Mouse (Mus musculus) thymus, postnatal 10 days (tissue): ENCODE data around the gene Fbxl12.

ENCODE experiments used
- DNase-seq, 2 experiments: peaks; one replicate each; pipeline ENCODE4 v3.0.0; 2021; ENCODE audit warnings: low spot score in 2 of 2

Fbxl12 gene

DNA sequence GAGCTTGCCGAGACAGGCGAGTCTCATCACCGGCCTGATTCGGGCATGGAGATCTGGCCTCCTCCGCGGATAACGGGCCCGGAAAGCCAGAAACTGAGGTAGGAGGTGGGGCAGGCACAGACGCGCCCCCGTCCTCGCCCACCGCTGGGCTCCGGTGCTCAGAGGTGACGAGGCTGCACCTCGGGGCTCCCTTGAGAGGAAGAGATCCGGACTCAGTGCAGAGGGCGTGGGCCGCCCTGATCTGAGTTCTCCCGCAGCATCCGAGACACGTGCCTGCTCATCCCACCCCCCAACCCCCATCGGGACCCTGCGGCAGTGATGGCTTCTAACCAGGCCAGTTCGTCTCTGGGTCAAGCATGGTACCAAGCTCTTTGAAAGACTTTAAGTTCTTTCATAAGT lies 7.7 kb upstream of the Fbxl12 start:
- no peak for DNase-seq

DNA sequence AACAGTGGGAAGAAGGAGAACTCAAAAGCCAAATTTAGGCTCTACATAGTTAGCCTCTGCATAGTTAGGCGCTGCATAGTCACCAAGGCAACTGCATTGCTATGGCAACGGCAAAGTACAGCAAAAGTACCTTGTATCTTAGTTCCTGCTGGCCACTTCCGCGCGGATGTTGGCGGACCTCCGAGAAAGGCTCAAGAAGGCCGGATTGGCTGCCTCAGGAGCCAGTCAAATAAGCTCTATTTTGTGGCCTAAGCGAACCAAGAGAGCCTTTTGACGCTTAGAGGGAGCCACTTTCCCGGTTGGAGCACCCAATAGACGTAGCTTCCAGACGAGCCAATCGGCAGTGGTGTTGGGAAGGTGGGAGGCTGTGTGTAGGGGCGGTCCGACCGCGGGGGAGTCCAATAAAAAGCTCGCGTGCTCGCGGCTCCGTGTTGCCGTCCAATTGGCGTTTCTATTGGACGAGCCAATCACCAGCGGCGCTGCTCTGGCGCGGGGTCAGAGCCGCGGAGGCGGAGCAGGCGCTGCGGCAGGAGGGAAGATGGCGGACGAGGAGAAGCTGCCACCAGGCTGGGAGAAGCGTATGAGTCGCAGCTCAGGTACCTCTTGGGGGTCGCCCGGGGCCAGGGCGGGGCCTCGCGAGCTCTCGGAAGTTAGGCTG lies 7.2 kb upstream of the Fbxl12 start, which contains the start of gene Pin1:
Pin1 (plus strand) TSS at position 494 of the 658 bp plus-strand sequence.
- peak; percentile 93 to 98 for DNase-seq

DNA sequence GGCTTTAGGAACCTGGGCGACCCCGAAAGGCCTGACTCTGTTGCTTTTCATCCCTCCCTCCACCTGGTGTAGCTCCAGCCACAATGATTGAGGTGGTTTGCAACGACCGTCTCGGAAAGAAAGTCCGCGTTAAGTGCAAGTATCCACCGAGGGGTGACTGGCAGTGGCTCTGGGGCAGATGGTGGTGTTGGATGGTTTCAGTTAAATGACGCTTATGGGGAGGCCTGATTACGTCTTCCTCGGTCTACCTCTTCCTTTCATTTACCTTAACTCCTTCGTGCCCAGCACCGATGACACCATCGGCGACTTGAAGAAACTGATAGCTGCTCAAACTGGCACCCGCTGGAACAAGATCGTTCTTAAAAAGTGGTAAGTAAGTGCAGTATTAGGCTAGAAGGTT lies 554 bp upstream of the Fbxl12 start:
- peak in 1 of 2 experiments; percentile 16 for DNase-seq

DNA sequence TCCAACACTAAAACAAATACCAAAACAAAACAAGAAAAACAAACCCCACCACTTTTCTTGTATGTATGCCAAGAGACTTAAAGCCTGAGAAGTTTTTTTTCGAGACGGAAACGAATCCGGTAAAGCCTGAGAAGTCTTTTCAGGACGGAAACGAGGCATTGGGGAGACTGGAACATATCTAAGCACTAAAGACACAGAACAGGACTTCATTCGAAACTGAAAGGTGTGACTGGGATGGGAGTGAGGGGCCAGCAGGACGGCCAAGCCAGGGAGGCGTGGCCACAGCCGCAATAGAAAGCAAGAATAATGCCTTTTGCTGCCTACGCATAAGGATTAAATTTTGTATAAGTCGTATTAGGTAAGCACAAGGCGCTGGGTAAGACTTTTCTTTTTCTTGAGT lies 786 bp downstream of the Fbxl12 start:
- DNase-seq = peak in 1 of 2 experiments; percentile 20

DNA sequence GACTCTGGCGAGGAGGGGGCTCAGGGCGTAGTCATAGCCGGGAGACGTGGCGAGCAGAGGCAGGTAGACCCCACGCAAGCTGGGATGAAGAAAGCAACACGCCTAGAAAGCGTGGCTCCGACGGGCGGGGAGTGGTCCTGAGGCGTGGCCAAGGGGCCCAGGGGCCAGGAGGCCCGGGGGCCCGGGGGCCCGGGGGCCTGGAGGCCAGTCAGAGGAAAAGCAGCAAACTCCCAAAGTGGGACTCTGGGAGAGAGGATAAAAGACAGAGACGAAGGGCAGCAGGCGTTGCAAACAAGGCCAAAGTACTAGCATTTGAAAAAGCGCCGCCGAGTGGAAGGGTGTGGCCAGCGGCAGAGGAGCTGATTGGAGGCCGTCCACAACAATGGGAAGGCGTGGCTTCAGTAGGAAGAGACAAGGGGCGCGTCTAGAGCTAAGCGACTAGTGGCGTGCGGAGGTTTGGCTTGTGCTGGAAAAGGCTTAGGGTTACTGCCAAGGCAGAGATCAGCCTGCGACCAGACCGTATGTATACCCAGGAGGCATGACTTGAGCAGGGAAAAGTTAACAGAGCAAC lies 1.6 kb downstream of the Fbxl12 start:
- DNase-seq = peak; percentile 90 to 94

DNA sequence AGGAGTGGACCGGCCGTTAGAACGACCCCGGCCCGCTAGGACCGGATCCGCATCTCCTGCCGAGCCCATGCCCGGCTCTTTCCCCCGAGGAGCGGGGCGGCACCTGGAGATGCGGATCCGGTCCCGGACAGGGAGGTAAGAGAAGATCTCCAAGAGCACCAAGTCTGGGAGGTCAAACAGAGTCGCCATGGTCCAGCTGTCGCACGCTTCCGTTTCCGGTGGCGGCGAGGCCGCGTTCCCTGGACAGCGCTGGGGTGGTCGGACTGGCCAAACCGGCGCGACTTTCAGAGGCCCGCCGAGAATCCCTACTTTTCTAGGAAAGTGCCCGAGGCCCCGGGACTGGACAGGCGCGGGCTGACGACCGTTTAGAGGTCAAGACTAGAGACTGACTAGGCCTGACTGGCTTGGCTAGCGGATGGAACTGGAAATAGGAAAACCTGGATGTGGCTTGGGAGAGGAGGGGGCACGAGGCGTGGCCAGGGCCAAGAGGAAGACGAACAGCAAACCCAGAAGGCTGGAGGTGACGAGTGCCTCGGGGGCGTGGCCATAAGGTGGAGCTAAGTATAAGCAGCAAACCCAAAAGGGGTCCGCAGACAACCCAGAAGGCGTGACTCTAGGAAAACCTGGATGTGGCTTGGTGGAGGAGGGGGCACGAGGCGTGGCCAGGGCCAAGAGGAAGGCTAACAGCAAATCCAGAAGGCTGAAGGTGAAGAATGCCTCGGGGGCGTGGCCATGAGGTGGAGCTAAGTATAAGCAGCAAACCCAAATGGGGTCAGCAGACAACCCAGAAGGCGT lies 2.3 kb downstream of the Fbxl12 start, which contains the start of gene Ubl5:
Ubl5 (plus strand) TSS at position 778 of the 795 bp plus-strand sequence.
- peak; percentile 96 to 99 for DNase-seq

DNA sequence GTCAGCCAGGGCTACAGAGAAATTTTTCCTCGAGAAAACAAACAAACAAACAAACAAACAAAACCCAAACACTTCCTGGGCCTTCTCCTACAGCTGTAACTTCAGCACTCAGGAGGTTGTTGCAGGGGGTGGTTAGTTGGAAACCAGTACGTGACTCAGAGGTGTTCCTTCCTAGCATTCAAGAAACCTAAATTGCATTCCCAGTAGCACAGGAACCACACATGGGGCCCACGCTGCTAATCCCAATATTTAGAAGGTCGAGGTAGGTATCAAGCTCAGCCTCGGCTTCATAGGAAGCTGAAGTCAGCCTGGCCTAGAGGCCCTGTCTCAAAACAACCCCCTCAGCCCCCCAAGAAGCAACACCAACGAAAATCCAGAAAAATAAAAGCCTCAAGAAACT lies 3.1 kb downstream of the Fbxl12 start:
- DNase-seq = peak in 1 of 2 experiments; percentile 22

DNA sequence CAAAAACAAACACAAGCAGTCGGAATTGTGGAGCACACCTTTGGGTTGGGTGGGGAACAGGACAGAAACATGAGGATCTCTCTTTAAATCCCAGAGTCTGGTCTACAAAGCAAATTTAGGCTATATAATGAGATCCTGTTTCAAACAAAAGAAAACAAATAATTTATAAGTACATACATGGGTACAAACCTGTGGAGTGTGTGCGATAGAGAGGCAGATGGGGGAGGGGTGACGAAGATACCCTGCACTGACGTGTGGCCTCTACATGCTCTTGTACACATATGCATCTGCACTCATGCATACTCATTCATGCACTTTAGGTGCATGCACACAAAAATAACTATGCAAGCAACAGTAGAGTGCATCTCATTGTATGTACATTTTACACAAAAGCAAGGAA lies 5.1 kb downstream of the Fbxl12 start:
- peak in 1 of 2 experiments; percentile 49 for DNase-seq

DNA sequence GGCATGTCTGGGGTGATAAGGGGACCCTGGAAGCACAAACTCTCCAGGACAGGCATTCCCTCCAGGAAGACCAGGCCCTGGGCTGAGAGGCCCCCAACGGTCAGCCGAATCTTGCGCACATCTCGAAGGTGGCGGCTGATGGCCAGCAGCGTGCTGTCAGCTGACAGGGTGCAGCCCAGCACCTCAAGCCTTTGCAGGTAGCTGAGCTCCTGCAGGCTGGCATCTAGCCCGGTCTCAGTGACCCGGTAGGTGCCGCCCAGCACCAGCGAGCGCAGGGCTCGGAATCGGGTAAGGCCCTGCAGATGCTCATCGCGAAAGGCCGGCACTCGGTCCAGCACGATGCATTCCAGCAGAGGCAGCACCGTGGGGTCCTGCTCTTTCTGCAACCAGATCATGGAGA lies 6.0 kb downstream of the Fbxl12 start:
- DNase-seq = no peak

DNA sequence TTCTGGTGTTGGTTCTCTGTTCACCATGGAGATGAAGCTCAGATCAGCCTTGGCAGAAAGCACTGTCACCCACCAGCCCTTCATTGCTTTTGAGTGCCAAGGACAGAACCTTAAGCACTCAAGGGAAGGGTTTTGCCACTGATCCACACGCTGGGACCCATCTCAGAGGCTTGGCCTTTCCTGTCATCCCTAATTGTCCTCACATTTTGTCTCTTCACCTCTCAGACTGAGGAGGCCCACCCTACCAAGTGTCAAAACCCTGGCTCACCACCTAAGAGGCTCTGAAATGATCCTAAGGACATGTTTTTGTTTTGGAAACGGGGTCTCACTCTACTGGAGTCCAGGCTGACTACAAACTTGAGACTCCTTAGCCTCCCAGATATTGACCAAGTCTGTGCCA lies 7.8 kb downstream of the Fbxl12 start:
- DNase-seq = no peak

DNA sequence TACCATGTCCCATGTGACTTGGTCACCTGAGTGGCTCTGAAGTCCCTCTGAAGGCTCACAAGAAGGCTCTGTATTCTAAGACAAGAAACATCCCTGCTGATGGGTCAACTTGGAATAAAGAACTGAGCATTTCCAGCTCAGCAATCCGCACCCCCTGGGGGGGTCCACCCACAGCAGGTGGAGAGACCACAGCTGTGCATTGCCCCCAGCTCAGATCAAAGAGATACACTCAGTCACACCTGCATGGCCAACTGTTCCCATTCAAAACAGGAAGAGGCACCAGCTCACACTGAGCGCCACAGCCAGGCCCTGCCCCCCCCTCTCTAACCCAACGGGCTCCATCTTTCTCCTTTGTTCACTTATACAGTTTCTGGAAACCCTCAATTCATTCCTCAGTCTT lies 8.3 kb downstream of the Fbxl12 start:
- DNase-seq = peak; percentile 89 to 94

DNA sequence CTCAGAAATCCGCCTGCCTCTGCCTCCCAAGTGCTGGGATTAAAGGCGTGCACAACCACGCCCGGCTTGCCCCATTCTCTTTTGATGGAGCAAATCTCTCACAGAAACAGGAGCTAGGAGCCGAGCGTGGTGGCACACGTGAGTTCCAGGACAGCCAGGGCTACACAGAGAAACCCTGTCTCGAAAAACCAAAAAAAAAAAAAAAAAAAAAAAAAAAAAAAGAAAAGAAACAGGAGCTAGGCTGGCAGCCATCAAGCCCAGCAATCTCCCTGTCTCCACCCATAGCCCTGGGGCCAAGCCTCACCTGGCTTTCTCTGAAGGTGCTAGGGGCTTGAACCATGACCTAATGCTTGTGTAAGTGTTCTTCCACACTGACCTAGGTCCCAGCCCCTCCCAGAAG lies 8.9 kb downstream of the Fbxl12 start:
- DNase-seq = peak; percentile 45 to 56

DNA sequence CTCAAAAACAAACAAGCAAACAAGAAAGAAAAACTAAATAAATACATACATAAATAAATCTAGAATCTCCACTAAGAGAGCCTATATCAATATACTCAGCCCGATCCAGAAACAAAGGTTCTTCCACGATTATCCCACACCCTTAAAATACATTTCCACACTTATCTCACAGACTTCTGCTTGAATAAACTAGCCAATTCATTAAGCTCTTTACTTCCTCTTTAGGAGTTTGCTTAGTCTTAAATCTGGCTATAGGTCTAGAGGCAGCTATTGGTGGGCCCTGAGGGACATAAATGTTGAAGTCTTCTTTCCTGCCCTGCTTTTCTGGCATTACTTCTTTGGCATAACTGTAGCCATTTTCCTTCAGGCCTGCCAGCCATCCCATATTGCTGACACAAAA lies 13.2 kb downstream of the Fbxl12 start:
- no peak for DNase-seq

DNA sequence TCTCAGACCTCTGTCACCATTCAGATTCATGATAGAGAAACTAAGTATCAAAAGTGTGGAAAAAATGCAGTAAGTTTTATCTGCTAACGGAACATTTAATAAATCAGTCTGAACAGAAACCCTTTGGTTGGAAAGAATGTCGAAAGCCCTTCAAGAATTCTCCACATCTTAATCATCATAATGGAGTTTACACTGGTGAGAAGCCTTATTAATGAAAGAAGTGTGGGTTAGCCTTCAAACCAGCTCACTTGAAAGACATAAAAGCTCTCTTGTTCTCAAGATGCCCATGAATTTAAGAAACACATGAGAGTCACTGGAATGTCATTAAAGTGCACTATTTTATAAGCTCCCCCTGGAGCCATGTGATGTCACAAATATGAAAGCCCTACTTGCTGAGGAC lies 27.9 kb downstream of the Fbxl12 start:
- DNase-seq = no peak

DNA sequence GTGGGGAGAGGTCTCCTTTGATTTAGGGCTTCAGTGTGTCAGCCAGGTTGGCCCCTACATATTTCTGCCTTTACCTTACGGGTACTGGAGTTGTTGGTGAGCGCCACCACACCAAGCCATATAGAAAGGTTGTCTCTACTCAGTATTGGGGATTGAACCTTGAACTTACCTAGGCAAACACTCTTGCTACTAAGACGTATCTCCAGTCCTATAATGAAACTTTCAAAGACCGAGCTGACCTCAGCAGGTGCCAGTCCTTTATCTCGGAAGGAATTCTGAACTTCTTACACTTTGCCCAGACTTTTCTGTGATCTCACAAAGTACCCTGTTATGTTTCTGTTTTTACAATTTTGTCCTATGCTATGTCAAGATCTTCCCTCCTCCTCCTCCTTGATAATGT lies 32.6 kb downstream of the Fbxl12 start:
- DNase-seq = no peak

DNA sequence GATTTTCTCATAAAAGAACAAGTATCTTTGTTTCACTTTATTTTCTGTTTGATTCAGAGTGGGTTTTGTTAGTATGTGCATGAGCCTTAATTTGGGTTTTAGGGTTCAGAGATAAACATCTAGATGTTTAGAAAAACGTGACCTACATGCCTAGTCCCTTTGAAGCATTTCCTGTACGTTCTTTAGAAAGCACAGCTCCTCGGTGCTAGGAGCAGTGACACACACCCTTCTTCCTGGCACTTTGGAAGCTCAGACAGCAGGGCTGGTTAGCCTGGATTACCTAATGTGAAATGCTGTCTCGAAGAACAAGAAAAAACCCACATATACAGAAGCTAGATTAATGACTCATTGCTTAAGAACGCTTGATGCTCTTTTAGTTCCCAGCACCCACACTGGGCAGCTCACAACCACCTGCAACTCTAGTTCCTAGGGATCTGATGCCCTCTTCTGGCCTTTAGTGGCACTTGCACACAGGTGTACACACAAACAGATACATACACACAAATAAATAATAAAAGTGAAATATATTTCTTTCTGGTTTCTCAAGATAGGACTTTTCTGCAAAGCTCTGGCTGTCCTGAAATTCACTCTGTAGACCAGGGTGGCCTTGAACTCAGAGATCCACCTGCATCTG lies 34.6 kb downstream of the Fbxl12 start:
- peak; percentile 25 to 33 for DNase-seq

DNA sequence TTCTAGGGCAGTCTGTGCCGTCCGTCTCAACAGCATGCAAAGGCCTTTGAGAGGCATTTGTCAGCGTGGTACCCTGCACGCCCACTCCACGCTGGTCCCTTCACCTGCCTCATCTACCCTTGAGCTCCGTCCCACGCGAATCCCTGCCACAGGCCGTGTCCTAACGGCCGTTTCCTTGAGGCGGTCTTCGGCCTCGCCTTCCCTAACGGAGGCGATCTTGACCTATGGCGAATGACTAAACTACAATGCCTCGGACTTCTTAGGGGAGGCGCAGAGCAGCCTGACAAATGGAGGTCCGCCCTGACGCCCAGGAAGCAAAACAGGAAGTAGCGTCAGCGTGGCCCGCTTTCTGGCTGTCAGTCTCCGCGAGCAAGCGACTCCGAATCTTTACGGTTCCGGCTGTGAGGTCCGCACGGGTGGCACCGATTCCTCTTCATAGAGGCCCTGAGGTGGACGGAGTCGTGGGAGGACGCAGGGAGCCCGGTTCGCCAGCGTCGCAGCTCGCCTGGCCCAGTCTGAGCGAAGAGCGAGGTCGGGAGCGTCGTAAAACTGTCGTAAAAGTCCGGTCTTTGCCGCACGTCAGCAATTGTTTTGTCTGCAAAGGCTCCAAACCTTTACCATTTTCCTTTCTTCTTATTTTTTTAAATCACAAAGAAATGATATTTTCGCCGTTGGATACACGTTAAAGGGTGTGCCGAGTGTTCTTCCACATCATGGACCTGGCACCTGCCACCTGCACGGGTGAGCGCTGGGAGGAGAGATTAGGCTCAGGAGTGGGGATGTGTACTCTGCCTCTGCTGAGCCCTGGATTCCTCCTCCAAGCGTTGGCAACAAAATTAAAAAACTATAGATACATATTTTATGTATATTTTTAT lies 37.2 kb downstream of the Fbxl12 start:
- DNase-seq = peak; percentile 79 to 80

DNA sequence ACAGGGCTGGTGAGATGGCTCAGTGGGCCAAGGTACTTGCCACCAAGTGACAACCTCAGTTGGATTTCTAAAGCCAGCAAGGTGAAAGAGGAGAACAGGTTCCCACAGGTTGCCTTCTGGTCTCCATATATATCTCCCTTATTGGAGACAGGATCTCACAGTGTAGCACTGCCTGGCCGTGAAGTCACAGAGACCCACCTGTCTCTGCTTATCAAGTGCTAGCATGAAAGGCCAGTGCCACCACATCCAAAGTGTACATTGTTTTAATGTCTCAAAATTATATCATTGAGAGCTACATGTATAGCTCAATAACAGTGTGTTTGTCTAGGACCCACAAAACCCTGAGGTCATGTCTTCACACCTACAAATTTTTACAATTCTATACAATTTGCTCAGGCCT lies 38.3 kb downstream of the Fbxl12 start:
- no peak for DNase-seq

DNA sequence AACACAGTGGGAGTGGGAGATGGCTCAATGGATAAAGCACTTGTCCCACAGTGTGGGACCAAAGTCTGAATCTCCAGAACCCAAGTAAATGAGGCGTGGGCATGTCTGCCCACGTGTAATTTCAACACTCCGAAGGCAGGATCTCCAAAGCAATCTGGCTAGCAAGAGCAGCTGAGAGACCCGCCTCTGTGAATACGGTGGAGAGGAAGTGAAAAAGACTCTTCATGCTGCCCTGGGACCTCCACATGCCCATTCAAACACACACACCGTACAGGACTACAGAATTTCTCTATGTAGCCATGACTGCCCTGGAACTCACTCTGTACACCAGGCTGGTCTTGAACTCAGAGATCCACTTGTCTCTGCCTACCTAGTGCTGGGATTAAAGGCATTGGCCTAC lies 43.3 kb downstream of the Fbxl12 start:
- DNase-seq = no peak

DNA sequence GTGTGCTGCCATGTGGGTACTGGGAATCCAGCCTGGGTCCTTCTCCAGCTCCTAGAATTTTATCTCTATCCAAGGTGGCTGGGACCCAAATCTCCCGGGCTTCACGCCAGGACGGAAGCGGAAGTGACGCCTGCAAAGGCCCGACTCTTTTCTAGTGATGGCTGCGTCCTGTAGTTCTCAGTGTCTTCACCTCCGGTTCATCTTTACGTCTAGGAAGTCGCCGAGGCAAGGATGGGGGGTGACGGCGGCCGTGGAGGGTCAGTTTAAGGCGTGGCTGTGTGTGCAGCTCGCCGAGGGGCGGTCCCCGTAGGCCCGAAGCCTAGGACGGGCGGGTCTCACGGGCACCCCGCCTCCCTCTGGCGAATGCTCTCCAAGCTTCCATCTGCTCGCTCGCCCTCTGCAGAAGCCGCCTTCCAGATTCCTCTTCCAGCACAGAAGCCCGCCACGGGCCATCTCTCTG lies 63.4 kb downstream of the Fbxl12 start, which contains the start of gene Zfp846:
Zfp846 (plus strand) TSS at position 117 of the 460 bp plus-strand sequence.
- peak; percentile 93 to 94 for DNase-seq

DNA sequence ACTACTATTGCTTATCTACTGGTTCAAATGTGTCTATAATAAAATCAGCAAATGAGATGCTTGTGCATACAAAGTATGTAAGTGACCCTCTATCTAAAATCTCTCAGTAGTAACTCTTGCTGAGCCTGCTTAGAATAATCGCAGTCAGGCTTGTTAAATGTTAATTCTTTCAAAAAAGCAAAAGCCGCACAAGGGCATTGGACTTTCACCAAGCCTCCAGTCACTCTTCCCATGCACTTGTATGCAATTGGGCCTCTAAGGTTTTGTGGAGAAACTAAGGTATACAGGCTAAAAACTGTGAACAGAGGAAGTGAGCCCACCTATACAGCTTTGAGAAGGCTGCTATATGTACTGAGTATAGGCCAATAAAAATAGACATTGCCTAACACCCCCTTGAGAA lies 68.0 kb downstream of the Fbxl12 start:
- no peak for DNase-seq
